In the genomic region with DNA sequence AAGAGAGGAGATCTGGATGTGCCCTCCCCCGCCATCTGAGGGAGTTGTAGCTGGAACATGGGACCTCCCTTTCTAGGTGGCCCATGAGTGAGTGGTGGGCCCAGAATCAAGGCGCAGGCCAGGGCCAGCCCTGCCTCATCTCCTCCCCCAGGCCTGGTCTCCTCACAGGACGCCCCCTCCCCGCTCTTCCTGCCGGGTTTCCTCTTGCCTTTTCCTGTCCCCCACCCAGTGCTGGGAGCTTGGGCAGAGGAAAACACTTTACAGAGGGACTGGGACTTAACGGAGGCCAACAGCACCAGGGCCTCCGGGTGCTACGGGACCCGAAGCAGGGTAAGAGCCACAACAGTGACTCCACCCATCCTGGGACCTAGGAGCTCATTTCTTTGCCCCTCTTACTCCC, we compare ENCODE assay signal across 8 mouse cellular contexts. TPM values are rescaled to one million over a fixed set of nuclear protein-coding genes. Genes with fewer than 3 reads are reported as not detected.
DNase-seq lines count a peak whose midpoint lies in the region; ATAC-seq and TF ChIP-seq lines count a peak whose summit lies in the region.

A gene (plus strand): TSS at position 228 of the 400 bp plus-strand sequence.

- H3K4me3 ChIP-seq in ES-Bruce4 (ENCODE audit: low read depth, low read length) = peak within 1 kb of the TSS; percentile 29
- H3K4me3 ChIP-seq in heart, embryonic 13.5 days = peak within 1 kb of the TSS; percentile 67
- peak within 1 kb of the TSS; percentile 50 for H3K4me3 ChIP-seq in kidney, postnatal 0 days (replicated peaks; ENCODE audit: low read depth, low read length)
- H3K4me3 ChIP-seq in midbrain, embryonic 10.5 days = peak within 1 kb of the TSS; percentile 63

- no peaks in the 10 kb centered on the region for H3K9me3 ChIP-seq in ES-Bruce4 (replicated peaks; ENCODE audit: control insufficient read depth, insufficient read depth, low read length, poor library complexity, severe bottlenecking)
- H3K9me3 ChIP-seq in heart, embryonic 13.5 days = no peaks in the 10 kb centered on the region
- H3K9me3 ChIP-seq in kidney, postnatal 0 days (replicated peaks; ENCODE audit: low read length) = no peaks in the 10 kb centered on the region
- no peaks in the 10 kb centered on the region for H3K9me3 ChIP-seq in midbrain, embryonic 10.5 days (replicated peaks)

- DNase-seq in brain, embryonic 14.5 days (ENCODE audit: low read depth) = no peak
- DNase-seq in kidney, postnatal 0 days (ENCODE audit: low spot score) = peak; percentile 63
- no peak for DNase-seq in midbrain, embryonic 10.5 days (ENCODE audit: low spot score)
- DNase-seq in thymus, postnatal 0 days (ENCODE audit: low spot score) = no peak
- no peak for DNase-seq in right cerebral cortex, adult 2 months (ENCODE audit: low spot score in 2 of 2)
- DNase-seq in cerebellum, postnatal 10 days = no peak

- H3K27me3 ChIP-seq in ES-Bruce4 (ENCODE audit: control insufficient read depth, insufficient read depth, low read length, poor library complexity, severe bottlenecking) = no peaks in the 10 kb centered on the region
- H3K27me3 ChIP-seq in heart, embryonic 13.5 days (replicated peaks) = peaks cover 57% of the 10 kb centered on the region
- peaks cover 4% of the 10 kb centered on the region; the same call in 1 of the 2 replicates for H3K27me3 ChIP-seq in kidney, postnatal 0 days (ENCODE audit: insufficient read depth, low read length)
- peaks cover 76% of the 10 kb centered on the region for H3K27me3 ChIP-seq in midbrain, embryonic 10.5 days (ENCODE audit: low read depth, poor library complexity, severe bottlenecking)

- no peak for TF ChIP-seq EP300 in ES-Bruce4 (IDR thresholded peaks at IDR 0.05; ENCODE audit: insufficient read depth, low read depth, low read length)

- H3K9ac ChIP-seq in ES-Bruce4 (ENCODE audit: low read depth, poor library complexity, severe bottlenecking) = peak within 1 kb of the TSS; percentile 78
- peak within 1 kb of the TSS; percentile 90 for H3K9ac ChIP-seq in heart, embryonic 13.5 days
- peak within 1 kb of the TSS; percentile 68 for H3K9ac ChIP-seq in kidney, postnatal 0 days (ENCODE audit: low read depth, low read length)

- no peak for TF ChIP-seq POLR2A in ES-Bruce4 (IDR thresholded peaks at IDR 0.05; ENCODE audit: insufficient read depth, low read length)
- TF ChIP-seq POLR2A in brain, embryonic 14.5 days (IDR thresholded peaks at IDR 0.05; ENCODE audit: borderline replicate concordance, extremely low read depth, insufficient read depth, insufficient read length, poor library complexity, severe bottlenecking) = no peak

- no peak for TF ChIP-seq CTCF in ES-Bruce4 (IDR thresholded peaks at IDR 0.05; ENCODE audit: low read depth, low read length)
- no peak for TF ChIP-seq CTCF in brain, embryonic 14.5 days (IDR thresholded peaks at IDR 0.05; ENCODE audit: borderline replicate concordance, extremely low read depth, insufficient read depth, insufficient read length)
- TF ChIP-seq CTCF in kidney, postnatal 0 days (IDR thresholded peaks at IDR 0.05; ENCODE audit: low read depth) = no peak

- H3K4me2 ChIP-seq in heart, embryonic 13.5 days = peak within 1 kb of the TSS; percentile 95
- H3K4me2 ChIP-seq in kidney, postnatal 0 days (ENCODE audit: low read length) = peak within 1 kb of the TSS; percentile 82

- no peaks in the 10 kb centered on the region for H3K36me3 ChIP-seq in ES-Bruce4 (ENCODE audit: control insufficient read depth, insufficient read depth, low read length, poor library complexity, severe bottlenecking)
- no peaks in the 10 kb centered on the region for H3K36me3 ChIP-seq in heart, embryonic 13.5 days
- no peaks in the 10 kb centered on the region for H3K36me3 ChIP-seq in kidney, postnatal 0 days (ENCODE audit: insufficient read depth, low read length)
- no peaks in the 10 kb centered on the region for H3K36me3 ChIP-seq in midbrain, embryonic 10.5 days

- H3K4me1 ChIP-seq in ES-Bruce4 (ENCODE audit: control insufficient read depth, insufficient read depth, low read length) = peaks cover 5% of the 10 kb centered on the region
- H3K4me1 ChIP-seq in heart, embryonic 13.5 days = peaks cover 9% of the 10 kb centered on the region
- 0 out of 2 replicates have a peak, but pooled peaks cover 6% of the 10 kb centered on the region for H3K4me1 ChIP-seq in kidney, postnatal 0 days (replicated peaks; ENCODE audit: insufficient read depth, low read length)
- peaks cover 12% of the 10 kb centered on the region for H3K4me1 ChIP-seq in midbrain, embryonic 10.5 days

- peak; percentile 40; the same call in 1 of the 2 replicates for ATAC-seq in heart, embryonic 13.5 days (ENCODE audit: extremely low read depth, insufficient number of reproducible peaks, low FRiP score, low TSS enrichment)
- no peak for ATAC-seq in kidney, postnatal 0 days (replicated peaks; ENCODE audit: low FRiP score, low read depth)

- no peak within 1 kb of the TSS for H3K27ac ChIP-seq in ES-Bruce4 (ENCODE audit: insufficient read depth, low read length)
- peak within 1 kb of the TSS; percentile 90 for H3K27ac ChIP-seq in heart, embryonic 13.5 days (replicated peaks)
- peak within 1 kb of the TSS; percentile 77 for H3K27ac ChIP-seq in kidney, postnatal 0 days
- H3K27ac ChIP-seq in midbrain, embryonic 10.5 days (replicated peaks) = peak within 1 kb of the TSS; percentile 85

- WGBS in heart, embryonic 13.5 days = 52% methylated on average over 9 of the region's 9 CpGs
- 78% methylated on average over 9 of the region's 9 CpGs for WGBS in kidney, postnatal 0 days
- 83% methylated on average over 9 of the region's 9 CpGs for WGBS in midbrain, embryonic 10.5 days

RNA-seq across cellular contexts. Expression of the gene that starts here (rescaled TPM):
- 2.5 and 3.0 TPM in 2 replicates for polyA plus RNA-seq in ES-Bruce4 (2011; ENCODE audit: insufficient read depth, insufficient read length, low read depth, missing spikeins)
- 11.6 and 17.6 TPM in 2 replicates for polyA plus RNA-seq in brain, embryonic 14.5 days (2012; rRNA removed)
- 17.1 and 18.9 TPM in 2 replicates for polyA plus RNA-seq in heart, embryonic 13.5 days (2015; fragmentation: Nextera tagmentation; extraction: Ambion mirVana)
- 16.9 and 21.1 TPM in 2 replicates for polyA plus RNA-seq in kidney, postnatal 0 days (2015; fragmentation: Nextera tagmentation; extraction: Ambion mirVana)
- 4.8 and 5.5 TPM in 2 replicates for polyA plus RNA-seq in midbrain, embryonic 10.5 days (2016; fragmentation: Nextera tagmentation; extraction: Ambion mirVana)
- 2.9 and 4.4 TPM in 2 replicates for polyA plus RNA-seq in thymus, postnatal 0 days (2015; fragmentation: Nextera tagmentation; extraction: Ambion mirVana)
